Mouse (Mus musculus) left cerebral cortex, postnatal 25 days (tissue): ENCODE data around the gene Trpm3. TPM values are rescaled to one million over a fixed set of nuclear protein-coding genes. Genes with fewer than 3 reads are reported as not detected.

ENCODE experiments used
- DNase-seq, 2 experiments: peaks; one replicate each; pipeline ENCODE4 v3.0.0; 2022; ENCODE audit warnings: low spot score in 2 of 2, mixed read lengths in 1 of 2
- intact Hi-C: fragments of 180-260 bp; cut with DNase I; formaldehyde crosslinking; loops from one replicate; pipeline ENCODE4 v1.15.1; 2025
- total RNA-seq, 2 experiments: library from RNA; stranded (reverse); gene quantifications; 2 replicates each; pipeline ENCODE4 v1.2.3; 2021

The Trpm3 gene
- 10 to 100 TPM; 34.1 to 40.1 TPM for total RNA-seq

DNA sequence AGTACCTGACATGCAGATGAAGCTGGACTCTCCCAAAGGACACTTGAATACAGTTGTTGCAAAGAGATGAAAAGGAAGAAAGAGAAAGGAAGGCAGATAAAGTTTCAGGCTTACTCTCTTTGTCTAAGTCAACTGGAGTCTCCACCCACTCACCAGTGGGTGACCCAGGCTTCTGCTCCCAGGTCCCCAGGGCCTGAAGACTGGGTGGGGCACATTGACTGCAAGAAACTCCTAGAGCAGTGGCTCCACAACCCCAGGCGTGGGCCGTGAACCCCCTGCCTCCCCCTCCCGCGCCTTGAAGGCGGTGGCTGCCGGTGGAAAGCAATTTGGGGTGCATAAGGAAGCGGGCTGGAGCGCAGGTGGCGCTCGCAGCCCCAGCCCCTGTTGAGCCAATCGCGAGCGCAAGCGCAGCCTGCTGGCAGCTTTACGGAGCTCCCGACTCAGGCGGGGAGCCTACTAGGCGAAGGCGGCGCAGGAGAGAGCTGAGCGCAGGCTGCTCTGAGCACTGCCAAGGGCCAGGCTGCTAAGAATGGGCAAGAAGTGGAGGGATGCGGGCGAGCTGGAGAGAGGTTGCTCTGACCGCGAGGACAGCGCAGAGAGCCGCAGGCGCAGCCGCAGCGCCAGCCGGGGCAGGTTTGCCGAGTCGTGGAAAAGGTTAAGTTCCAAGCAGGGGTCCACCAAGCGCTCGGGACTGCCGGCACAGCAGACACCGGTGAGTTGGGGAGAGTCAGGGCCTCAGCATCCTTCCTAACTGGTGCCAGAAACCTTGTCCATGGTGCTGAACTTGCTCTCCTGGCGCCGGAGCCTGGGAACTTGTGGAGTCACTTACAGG lies at the start of gene Trpm3:
Trpm3 (plus strand) TSS at position 457 of the 832 bp plus-strand sequence.
- DNase-seq = peak; percentile 69 to 71
- intact Hi-C loops = loop anchor here (5.0 kb wide), 1 partner anchor 163 kb away; no protein-coding TSS in a partner anchor

GRCm38 (mm10) chr19:22100582-22100981 lies 38.3 kb upstream of the Trpm3 start:
- DNase-seq = peak in 1 of 2 experiments; percentile 3
- intact Hi-C loops = no loop called here

DNA sequence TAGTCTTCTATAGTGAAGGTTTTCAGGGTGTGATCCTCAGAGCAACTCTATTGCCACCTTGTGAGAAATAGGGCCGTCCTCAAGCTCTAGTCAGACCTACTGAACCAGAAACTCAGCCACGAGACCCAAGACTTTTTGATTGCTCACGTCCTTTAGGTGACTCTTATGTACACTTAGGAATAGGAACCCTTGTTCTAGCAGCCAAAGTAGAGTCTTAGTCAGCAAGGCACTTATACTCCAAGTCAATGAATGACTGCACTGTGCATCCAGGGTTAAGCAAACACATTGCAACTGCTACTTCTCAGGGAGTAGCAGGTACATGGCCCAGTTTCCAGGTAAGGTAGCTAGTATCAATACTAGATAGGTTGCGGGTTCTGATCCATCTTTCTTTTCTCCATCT lies 35.0 kb upstream of the Trpm3 start:
- DNase-seq = no peak
- intact Hi-C loops = no loop called here

DNA sequence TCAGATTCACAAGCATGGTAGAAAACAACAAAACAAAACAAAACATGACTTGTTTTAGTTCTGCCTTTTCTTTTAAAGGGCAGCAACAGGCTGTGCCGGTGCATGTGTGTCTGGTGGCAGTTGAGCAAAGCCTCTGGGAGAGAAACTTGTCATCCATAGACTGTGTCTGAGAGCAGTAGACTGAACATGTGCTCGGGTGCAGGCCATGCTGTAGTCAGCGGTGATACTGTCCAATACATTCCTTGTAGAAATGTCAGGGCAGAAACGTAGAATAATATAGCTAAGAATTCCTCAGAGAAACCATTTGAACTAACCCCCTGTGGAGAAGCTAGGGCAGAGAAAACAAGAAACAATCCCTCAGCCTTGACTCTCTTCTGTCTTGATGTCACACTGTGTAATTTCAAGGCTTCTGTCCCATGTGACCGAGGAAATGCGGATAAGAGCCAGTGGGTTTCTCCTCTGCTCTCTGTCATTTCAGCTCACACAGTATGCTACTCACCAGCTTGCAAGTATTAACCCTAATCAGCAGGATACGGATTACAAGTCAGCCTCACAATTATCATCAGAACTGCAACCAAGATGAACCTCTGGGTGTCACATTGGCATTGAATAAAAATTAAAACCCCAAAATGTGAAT lies 33.9 kb upstream of the Trpm3 start:
- no peak for DNase-seq
- intact Hi-C loops = no loop called here

GRCm38 (mm10) chr19:22105648-22106047 lies 33.2 kb upstream of the Trpm3 start:
- intact Hi-C loops = no loop called here
- DNase-seq = no peak

- DNase-seq = no peak
- intact Hi-C loops = no loop called here
Observed at GRCm38 (mm10) chr19:22108893-22109463, 29.9 kb upstream of the Trpm3 start.

GRCm38 (mm10) chr19:22120976-22121375 lies 17.9 kb upstream of the Trpm3 start:
- intact Hi-C loops = no loop called here
- DNase-seq = no peak

DNA sequence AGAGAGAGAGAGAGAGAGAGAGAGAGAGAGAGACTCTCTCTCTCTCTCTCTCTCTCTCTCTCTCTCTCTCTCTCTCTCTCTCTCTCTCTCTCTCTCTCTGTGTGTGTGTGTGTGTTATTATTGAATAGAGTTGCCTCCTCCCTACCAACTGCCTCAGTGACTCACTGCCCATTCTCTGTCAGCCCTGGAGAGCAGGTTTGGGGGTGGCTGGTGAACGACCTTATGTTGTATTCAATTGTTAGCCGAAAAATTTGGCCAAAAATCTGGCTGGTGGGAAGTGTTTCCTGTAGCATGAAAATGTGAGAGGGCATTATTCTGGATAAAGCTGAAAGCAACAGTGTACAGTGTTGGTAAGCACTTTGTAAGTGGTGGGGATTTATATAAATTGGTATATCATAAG lies 17.2 kb upstream of the Trpm3 start:
- intact Hi-C loops = no loop called here
- DNase-seq = no peak

DNA sequence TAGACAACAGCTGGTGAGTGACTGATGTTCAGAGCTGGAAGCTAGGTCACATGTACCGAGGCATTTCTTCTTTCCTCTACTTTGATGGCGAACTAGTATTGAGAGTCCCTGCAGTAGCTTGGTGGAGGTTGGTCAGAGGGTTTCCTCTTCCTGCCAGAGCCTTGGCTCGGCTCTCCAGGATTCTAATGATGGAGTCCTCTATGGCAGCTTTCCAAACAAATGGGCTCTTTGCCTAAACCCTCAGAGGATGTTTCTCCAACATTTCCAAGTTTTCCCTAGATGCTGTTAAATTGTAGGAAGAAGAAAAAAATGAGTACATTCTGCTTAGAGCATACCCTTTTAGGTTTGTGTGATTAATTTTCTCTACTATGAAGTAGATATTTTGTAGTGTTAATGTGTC lies 6.2 kb upstream of the Trpm3 start:
- intact Hi-C loops = no loop called here
- peak in 1 of 2 experiments; percentile 5 for DNase-seq

DNA sequence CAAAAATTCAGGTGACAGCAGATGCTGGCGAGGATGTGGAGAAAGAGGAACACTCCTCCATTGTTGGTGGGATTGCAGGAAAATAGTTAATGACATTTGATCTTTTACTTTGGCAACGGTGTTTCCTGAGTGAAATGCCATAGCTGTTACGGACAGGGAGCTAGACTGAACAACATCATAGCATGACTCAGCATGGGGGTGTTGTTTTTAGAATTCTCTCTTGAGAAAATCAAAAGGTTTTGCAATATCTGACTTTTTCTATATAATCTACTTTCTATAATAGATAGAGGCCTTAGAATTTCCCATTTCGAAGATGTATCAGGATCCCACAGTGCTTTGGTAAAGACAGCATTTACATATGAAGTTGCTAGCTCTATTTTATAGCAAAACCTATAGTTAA lies 39.7 kb downstream of the Trpm3 start:
- intact Hi-C loops = no loop called here
- DNase-seq = no peak

DNA sequence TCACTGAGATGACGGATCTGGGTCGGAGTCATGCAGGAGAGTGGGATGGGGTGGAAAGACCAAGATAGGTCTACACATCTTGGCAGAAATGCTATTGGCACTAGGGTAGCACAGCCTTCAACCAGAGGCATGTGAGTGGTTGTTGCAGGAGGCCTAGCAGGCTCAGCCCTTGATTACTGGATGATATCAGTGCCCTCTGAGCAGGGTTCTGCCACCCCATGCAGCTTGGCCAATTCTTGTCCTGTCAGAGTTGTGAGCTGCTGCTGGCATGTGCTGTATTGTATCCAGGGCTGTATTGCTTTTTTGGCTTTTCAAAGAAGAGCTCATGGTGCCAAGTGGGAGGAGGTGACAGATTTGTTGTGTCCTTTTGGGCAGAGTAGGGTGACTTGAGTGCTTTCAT lies 40.2 kb downstream of the Trpm3 start:
- intact Hi-C loops = no loop called here

DNA sequence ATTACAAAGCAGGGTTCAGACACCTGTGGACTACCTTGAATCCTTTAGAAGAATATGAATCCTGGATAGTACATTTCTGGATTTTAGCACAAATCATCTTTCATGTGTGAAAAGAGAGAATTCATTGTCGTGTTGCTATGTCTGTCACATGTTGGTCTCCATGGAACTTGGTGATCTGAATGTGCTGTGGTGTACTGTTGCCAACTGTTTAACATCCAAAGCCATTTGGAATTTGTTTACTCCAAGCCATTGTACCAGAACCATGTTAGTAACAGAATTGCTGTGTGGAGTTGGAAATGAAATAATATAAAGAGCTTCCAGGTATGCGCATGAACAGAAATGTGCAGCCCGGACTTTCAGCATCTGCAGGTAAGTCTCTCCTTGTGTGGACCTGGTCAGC lies 41.3 kb downstream of the Trpm3 start:
- DNase-seq = no peak
- intact Hi-C loops = no loop called here

More for the DNA sequence above, 40.2 kb downstream of the Trpm3 start:
- DNase-seq = no peak

GRCm38 (mm10) chr19:22189716-22190115 lies 50.9 kb downstream of the Trpm3 start:
- DNase-seq = peak; percentile 42 to 84
- intact Hi-C loops = no loop called here

- intact Hi-C loops = no loop called here
- DNase-seq = no peak
Observed at GRCm38 (mm10) chr19:22222520-22222919, 83.7 kb downstream of the Trpm3 start.

- no peak for DNase-seq
- intact Hi-C loops = no loop called here
Observed at GRCm38 (mm10) chr19:22234187-22234586, 95.3 kb downstream of the Trpm3 start.

GRCm38 (mm10) chr19:22249076-22249475 lies 110.2 kb downstream of the Trpm3 start:
- intact Hi-C loops = no loop called here
- peak; percentile 52 to 91 for DNase-seq

- DNase-seq = peak in 1 of 2 experiments; percentile 3
- intact Hi-C loops = no loop called here
Observed at GRCm38 (mm10) chr19:22272916-22273315, 134.1 kb downstream of the Trpm3 start.

DNA sequence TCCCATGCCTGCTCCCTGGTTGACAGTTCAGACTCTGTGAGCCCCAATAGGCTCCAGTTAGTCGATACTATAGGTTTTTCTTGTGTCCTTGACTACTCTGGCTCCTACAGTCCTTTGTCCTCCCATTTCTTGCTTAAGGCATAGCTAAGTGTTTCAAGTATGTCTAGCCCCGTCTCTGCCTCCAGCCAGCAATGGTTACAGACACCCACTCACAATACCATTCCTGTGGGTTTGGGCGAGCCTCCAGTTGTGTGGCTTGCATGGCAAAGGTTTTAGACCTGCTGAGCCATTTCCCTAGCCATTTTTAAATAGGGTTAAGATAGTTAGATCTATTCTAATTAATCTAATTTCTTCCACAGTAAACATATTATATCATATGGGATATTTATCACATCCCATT lies 145.8 kb downstream of the Trpm3 start:
- intact Hi-C loops = no loop called here
- DNase-seq = no peak

DNA sequence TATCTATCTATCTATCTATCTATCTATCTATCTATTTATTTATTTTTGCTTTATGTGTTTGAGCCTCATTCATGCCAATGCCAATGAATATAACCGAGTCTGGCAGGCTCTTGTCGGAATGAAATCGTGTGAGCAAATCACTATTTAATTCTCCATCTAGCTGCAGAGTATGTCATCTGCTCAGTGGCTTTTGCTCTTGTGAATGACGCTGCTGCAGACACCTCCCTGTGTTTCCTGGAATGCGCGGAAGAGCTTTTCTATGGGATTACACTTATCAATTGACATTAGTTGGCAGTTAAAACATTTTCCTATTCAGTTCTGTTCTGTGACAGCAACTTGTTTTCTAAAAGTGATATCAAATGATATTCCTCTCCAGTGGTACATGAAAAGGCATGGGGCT lies 153.8 kb downstream of the Trpm3 start:
- intact Hi-C loops = no loop called here

DNA sequence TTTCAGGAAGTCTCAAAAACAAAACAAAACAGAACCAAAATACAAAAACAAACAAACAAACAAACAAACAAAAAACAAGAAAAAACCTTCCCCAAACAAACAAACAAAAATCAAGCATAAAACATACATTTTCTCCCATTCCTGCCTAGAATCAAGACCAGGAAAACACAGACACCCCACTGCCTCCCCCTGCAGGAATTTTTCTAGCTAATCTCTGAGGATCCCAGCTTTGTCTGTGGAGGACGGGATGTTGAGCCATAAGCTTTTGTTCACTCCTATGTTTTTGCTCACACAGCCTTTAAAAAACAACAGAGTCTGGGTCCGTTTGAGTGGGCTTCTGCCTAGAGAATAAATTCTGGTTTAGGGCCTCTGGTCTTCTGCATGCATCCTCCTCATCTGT lies 162.1 kb downstream of the Trpm3 start:
- intact Hi-C loops = loop anchor here (5.0 to 10.0 kb wide), 6 partner anchors 49 to 1506 kb away; partner anchors contain the start of gene Trpm3
- DNase-seq = peak; percentile 16 to 43

More for the DNA sequence above, 153.8 kb downstream of the Trpm3 start:
- DNase-seq = no peak
